Mouse (Mus musculus) natural killer cell, adult 2 months (primary cell): ENCODE results near the gene Mrpl27.
"Not testable (repeated sequence)": the region's sequence is repeated elsewhere in the genome, so short reads cannot be mapped to it uniquely, and the experiment has no call there.

Source experiments
- DNase-seq, 2 experiments: peaks; one replicate each; pipeline ENCODE4 v3.0.0; 2022; ENCODE audit warnings: low spot score in 2 of 2

Mrpl27 gene

DNA sequence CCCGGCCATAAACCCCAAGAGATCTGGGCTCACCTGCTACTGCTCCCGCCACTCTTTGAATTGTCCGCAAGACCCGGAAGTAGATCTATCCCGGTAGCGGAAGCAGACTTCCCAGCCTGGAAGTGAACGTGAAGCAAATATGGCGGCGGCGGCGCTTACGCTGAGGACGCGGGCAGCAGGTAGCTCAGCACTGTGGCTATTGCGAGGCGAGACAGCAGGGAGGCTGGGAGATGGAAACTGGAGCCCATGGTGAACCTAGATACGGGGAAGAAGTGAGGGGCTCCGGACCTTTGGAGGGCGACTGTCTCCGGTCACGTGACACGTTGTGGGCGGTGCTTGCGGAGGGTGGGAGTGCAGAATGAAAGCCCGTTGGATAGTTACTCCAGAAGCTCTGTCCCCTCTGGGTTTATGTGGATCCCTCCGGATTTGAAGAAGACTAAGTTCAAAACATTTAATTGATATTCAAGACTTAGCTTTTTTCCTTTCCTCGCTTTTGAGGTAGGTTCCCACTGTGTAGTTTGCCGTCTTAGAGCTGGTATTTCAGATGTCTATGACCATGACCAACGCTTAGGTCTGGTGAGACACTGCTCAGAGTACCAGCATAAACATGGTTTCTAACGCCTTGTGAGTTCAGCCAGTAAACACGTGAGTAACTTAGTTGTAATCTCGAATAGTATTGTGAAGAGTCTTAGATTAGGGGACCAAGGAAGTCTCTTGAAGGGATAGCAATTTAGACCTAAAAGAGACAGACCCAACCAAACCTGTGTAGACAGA, at the start of gene Mrpl27, which contains the start of gene Eme1:
TSS of gene Mrpl27 (plus strand) at position 105 of the 774 bp plus-strand sequence.
TSS of gene Eme1 (minus strand) at position 302 of the 774 bp plus-strand sequence.
- peak; percentile 84 for DNase-seq

DNA sequence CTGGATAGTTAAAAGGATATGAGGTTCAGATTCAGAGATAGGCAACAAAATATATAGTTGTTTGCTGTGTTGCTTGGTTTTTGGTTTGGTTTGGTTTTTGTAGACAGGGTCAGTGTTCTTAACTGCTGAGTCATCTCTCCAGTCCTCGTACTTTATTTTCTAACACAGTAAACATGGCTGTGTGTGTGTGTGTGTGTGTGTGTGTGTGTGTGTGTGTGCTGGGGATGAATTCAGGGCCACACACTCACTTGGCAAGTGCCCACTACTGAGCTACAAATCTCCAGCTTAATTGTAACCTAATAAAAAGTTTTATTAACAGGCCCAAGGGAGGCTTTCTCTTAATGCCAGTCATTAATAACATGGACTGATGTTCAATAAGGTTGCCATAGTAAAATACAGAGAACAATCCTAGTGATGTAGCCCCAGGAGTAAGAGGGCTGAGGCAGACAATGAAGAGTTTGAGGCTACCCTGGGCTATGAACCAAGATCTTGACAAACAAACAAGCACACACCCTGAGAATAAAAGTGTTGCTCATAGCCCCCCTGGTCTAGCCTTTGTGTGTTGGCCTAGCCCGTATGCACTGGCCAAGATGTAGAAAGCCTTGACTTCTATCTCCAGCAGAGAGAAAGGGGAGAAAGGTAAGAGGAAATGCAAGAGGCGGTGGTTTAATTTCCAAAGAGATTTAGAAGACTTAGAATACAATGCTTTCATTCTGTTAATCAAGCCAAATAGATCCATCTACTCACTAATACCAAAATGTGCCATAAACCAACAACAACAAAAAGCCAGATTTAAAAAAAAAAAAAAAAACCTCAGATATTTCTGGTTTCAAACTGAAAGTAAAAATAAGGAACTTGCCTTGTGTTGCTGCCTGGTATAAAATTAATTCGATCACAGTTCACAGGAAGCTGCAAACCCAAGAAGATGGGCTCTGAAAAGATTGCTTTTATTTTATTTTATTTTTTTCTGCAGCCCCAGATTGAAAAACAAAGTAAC, 42.5 kb upstream of the Mrpl27 start:
- peak in 1 of 2 experiments; percentile 4 for DNase-seq

DNA sequence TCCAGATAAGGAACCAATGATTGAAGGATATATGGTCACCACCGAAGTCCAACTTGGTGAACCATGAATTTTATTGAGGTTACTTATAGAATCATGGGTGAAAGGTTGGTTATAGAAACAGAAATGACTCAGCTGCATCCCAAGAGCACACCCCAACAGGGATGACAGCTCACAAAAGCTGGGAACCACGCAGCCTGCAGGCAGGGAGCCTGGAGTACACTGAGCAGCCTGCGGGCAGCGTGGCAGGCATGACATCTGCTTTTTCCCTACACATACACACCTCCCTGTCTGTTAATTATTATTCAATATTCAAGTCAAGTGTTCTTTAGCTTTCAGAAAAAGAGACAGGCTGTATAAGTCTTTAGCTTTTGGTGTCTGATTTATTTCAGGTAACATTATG, 39.0 kb upstream of the Mrpl27 start:
- DNase-seq: no peak

DNA sequence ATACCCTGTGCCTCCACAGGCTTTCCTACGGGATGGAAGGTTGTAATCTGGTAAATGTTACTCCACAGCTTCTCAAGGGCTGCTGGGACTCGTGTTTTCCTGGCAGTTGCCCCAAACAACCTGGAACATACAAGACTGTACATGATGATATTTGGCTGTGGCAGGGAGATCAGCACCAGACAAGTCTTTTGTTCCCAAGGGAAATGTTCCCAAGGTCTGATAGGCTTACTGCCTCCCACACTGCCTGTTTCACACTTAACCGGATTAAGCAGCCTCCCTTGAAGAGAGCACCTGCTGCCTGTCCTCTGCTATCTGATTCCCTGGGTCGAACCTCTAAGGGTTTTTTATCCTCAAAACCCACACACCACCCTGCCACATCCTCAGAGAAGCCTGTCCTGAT, 38.1 kb upstream of the Mrpl27 start:
- DNase-seq: no peak

DNA sequence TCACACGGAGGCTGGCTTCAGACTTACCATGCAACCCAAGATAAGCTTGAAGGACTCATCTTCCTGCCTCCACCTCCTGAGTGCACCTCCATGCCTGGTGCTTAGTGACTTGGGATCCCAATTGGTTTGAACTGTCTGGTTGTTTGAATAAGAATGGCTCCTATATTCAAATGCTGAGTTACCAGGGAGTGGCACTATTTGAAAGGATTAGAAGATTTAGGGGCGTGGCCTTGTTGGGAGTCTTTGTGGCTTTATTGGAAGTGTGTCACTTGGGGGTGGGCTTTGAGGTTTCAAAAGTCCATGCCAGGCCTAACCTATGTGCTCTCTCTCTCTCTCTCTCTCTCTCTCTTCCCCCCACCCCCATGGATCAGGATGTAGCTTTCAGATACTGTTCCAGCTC, 35.9 kb upstream of the Mrpl27 start:
- no peak for DNase-seq

DNA sequence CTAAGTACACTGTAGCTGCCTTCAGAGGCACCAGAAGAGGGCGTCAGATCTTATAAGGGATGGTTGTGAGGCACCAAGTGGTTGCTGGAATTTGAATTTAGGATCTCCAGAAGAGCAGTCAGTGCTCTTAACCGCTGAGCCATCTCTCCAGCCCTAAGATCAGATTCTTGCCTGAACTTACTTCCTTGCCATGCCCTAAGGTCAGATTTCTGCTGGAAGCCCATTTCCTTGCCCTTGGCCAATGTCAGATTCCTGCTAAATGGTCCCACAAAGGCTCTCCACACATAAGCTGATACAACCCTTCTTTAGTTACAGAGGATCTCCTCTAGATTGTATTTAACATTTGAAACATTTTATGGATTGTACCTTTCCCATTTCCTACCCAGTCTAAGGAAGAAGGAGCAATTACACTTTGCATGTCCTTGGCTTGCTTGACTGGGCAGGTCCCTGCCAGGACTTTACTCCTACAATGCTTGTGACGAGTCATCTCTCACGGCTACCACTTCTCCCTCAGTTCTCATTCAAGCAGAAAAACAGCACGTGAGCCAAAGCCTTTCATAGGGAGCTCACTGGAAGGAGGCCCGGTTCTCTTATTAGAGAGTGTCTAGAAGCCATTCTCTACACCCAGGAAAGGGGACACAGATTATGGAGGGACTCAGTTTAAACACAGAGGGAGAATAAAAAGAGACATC, 32.7 kb upstream of the Mrpl27 start:
- no peak for DNase-seq

DNA sequence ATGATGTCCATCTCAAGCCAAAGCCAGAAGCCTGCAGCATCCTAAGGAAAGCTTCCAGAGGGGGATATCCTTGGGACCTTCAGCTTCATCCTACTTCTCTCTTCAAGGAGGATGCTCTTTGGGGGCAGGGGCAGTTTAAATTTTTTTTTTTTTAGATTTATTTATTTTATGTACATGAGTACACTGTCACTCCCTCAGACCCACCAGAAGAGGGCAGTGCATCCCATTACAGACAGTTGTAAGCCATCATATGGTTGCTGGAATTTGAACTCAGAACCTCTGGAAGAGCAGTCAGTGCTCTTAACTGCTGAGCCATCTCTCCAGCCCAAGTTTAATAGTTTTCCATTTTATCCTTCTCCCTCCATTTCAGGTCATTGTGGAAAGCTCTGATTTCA, 32.1 kb upstream of the Mrpl27 start:
- no peak for DNase-seq

DNA sequence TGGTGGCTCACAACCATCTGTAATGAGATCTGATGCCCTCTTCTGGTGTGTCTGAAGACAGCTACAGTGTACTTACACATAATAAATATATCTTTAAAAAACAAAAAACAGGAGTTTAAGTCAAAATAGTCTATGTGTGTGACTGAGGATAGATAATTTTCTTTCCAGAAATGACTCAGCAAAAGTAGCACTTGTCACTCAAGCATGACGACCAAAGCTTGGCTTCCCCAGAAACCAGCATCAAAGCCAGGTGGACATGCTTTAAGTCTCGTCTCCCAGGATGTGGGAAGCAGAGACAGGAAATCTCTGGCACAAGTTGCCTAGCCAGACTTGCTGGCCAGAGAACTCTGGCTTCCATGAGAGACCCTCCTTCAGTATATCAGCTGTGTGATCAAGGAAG, 31.4 kb upstream of the Mrpl27 start:
- DNase-seq: no peak

DNA sequence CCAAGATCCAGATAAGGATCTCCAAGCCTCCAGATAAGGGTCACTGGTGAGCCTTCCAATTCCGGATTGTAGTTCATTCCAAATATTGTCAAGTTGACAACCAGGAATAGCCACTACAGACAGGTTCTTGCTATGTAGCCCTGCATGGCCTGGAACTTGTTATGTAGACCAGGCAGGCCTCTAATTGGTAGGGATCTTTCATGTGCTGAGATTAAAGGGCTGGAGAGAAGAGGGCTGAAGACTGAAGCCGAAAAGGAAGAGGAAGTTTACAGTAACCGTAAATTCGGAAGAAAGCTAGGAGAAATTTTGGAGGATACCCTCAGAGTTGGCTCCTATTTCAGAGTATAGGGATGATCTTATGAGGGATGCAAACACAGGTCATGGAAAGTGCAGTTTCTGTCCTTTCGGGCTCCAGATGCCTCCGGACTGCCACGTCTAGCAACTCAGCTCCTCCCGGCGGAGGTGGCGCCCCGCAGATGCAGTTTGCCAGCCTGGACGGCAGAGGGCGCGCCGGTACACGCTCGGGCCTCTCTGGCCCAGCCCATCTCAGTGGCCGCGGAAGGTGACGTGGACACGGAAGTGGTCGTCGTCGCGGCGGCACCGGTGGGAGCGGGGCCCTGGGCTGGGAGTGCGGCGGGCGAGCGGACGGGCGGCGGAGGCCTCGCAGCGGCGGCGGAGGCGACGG, 24.2 kb upstream of the Mrpl27 start, which contains the start of gene Lrrc59:
TSS of gene Lrrc59 (plus strand) at position 569 of the 685 bp plus-strand sequence.
- peak; percentile 92 to 94 for DNase-seq

DNA sequence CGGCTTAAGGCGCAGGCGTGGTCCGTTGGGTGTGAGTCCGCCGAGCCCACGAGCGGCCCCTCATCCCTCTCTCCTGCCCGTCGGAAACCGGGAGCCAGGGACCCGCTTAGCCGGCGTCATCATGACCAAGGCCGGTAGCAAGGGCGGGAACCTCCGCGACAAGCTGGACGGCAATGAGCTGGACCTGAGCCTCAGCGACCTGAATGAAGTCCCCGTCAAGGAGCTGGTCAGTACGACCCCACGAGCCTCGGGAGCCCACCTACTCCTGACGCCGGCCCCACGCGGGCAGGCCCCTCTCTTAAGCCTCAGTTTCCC, 23.7 kb upstream of the Mrpl27 start:
- DNase-seq: no peak

DNA sequence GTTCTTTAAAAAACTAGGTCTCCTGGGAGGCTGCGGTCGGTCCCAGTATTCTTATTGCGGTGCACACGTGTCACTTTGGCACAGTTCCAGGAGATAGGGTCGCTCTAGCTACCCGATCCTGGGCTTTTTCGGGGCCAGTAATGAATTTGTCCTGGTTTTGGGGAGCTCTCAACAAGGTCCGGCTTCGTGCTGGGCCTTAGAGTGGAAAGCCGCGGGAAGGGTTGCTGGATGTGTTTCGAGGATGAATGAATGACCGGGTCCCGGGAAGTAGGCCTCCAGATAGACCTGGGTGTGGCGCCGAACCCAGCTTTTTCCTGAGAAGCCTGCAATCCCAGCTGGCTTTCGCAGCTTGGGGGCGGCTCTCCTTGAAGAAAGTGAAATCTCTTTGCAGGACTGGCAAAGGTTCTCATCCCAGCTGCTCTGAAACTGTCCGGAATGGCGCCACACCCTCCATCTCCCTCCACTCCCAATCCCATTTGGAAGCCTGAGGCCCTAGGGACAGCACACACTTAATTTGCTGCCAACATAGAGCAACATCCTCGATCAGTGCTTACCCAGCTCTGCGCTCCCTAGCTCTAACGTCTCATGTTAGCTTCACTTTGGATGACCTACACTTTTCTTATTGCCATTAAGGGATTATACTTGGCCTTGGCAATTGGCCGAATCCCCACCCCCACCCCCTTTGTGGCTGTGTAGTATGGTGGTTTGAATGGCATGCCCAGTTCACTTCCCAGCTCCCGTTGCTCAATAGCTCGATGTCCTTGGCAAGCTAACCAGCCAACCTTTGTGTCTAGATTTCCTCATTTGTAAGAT, 23.2 kb upstream of the Mrpl27 start:
- DNase-seq: no peak

DNA sequence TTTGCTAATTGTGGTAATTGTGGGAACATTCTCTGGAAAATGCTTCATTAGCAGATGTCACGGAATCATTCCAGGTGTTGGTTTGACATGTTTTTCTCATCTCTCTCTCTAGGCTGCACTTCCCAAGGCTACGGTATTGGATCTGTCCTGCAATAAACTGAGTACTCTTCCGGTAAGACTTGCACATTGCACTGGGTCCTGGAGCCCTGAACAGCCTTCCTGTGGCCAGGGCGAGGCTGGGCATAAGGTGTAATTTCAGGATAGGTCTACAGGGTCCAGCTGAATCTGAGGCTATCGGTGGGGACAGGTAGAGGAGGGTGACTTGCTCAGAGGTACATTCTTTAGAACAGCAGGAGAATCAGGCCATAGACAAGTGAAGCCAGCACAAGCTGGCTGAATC, 21.6 kb upstream of the Mrpl27 start:
- no peak for DNase-seq

DNA sequence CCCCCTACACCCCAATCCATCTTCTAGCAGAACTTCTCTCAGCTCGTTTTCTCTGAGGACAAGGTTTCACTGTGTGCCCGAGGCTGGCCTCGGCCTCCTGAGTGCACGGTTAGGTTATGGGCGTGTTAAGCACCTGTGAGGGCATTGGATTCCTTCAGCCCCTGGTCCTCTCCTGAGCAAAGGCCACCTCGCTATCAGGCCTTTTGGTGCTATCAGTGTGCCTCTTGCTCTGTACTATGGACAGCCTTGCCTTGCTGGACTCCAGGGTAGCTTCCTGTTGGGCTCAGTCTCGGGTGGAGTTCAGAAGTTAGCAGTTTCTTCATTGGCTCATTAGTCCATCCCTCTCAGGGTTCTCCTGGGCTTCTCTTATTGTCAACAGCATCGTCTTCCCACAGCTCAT, 20.6 kb upstream of the Mrpl27 start:
- no peak for DNase-seq

DNA sequence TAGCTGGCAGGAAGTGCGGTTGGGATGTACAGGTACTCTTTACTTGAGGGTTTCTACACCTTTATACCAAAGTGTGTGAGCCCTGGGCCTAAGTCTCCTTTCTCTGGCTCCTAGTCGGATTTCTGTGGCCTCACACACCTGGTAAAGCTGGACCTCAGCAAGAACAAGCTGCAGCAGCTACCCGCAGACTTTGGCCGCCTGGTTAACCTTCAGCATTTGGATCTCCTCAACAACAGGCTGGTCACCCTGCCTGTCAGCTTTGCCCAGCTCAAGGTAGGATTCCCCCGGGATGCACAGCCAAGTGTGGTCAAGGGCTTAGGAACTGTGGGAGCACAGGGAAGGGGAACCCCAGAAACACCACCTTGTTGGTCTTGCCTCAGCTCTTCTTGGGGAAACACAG, 19.1 kb upstream of the Mrpl27 start:
- no peak for DNase-seq

DNA sequence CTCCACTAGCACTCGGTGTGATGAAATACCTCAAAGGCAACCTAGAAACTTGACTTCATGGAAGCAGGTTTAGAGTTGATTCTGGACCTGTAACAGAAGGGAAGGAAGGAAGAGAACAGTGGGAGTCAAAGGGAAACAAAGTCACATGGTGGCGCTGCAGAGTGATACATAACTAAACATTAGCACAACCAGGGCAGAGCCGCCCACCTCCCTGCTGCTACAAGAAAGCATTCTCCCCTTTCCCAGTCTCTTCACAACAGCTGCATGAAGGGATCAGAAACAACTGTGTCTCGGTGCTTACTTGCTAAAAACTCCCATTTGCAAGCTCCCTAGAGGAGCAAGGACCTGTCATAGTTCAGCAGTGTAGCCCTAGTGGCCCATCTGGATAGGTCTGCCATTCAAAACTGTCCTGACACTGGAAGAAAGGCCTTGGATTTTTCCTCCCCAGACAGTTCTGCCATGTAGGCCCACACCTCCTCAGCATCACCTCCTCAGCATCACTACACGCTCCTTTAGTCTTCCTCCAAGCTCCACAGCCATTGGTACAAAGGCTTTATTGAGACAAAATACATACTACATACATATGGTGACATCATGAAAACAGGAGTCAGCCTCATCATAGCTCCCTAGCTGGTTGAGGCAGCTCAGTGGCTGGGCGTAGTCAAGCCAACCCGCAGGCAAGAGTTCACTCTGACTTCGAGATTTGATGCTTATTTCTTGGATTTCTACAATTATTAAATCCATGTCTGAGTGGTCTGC, 8.9 kb upstream of the Mrpl27 start:
- no peak for DNase-seq

DNA sequence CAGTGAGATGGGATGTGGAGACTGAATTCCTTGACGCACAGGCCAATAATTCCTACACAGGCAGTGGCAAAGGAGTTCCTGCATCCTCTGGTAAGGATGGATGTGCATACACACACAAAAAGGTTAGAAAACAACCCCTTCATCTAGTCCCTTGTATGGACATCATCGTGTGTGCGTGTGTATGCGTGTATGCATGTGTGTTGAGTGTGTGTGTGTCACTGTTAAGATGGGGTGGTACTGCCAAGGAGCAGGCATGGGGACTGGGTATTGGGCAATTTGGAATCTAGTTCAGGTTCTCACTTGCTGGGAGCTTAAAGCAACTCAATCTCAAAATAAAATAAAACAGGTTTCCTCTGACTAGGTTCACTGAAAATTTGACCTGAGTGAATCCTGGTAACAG, 7.1 kb upstream of the Mrpl27 start:
- no peak for DNase-seq

DNA sequence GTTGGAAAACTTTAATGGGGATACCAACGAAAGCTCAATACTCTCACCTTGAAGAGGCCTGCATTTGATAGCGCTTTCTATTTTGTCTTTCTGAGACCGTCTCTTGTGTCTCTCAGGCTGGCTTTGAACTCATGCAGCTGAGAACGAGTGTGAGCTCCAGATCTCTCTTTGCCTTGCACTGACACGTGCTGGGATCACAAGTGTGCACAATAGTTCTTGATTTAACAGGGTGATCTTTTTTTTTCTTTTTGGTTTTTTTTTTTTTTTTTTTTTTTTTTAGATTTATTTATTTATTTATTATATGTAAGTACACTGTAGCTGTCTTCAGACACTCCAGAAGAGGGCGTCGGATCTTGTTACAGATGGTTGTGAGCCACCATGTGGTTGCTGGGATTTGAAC, 2.3 kb upstream of the Mrpl27 start:
- DNase-seq: not testable (repeated sequence)

DNA sequence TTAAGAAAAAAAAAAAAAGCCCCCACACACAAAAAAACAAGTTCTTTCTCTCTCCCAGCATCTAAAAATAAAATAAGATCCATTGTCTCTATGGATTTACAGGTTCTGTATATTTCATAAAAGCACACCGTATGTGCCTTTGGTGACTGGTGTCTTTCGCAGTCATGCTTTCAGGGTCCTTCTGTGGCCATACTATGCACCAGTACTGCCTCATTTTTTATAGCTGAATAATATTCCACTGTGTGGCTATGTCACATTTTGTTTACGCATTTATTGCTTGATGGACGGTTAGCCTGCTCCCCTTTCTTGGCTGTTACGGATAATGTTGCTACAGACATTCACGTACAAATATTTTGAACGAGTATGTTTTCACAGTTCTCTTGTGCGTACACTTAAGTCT, 594 bp upstream of the Mrpl27 start:
- no peak for DNase-seq

DNA sequence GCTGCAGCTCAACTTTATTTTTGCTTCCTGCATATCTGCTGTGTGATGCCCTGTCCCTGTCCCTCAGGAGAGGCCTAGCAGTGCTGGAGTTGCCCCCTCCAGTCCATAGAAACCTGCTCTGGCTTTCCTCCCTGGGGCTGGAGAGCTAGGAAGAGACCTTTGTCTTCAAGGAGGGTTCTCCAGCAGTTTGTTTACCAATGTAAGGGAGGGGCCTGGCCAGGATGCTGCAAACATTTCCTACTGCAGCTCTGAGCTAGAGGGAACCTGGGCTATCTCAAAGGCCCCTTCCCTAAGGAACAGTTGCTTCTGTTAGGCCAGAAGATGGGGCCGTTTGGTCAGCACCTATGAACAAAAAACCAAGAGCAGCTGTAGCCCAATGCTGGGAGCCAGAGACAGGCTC, 7.8 kb downstream of the Mrpl27 start:
- no peak for DNase-seq

DNA sequence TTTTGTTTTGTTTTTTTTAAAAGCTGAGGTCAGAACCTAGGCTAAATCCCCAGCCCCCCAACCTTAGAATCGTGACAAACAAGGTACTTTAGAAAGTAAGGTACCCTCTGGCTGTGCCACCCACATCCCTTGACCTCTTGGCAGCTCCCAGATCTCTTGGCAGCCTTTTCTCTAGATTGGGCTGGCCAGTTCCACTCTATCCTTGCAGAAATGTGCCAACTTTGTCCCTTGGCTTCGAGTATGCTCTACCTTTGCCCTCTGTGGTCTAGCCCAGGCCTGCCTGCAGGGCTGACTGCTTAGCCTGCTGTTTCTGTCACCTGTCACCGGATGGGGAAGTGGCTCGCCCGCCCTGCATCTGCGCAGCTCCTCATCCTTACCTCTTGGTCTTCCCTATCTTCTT, 11.7 kb downstream of the Mrpl27 start:
- DNase-seq: no peak
